Mouse (Mus musculus): Measurements from ENCODE around the gene Tmppe.
"Not testable (repeated sequence)": the region's sequence is repeated elsewhere in the genome, so short reads cannot be mapped to it uniquely, and the experiment has no call there.

Gene Tmppe

DNA sequence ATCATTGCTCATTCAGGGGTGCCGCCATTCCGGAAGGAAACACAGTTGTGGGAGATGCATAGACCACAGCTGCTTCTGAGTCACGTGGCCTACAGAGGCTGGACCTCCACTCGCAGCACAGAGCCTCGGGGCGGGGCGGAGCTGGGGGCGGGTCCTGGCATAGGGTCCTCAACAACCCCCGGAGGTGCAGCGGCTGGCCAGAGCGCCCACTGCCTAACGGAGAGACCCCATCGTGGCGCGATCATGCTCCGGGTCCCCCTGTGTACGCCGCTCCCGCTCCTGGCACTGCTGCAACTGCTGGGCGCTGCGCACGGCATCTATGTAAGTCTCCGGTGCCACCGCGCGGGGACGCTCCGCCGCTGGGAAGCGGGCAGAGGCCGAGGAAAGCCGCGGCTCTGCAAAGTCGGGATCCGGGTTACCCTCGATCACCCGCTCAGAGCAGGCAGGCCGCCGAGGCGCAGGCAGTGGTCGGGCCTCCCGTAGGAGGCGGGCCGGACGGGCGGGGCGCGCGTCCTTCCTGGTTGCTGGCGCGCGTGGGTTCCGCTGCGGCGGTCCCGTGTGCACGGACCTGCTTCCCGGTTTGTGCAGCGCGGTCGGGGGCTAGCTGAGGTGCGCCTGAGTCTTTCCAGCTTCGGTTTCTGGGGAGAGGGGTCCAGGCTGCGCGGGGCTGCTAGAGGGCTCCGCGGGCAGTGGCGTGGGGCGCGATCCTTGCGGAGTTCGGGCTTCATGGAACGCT lies at the start of gene Tmppe, which contains the start of gene Glb1:
Tmppe (plus strand) TSS at position 157 of the 736 bp plus-strand sequence.
Glb1 (plus strand) TSS at position 128 of the 736 bp plus-strand sequence.
- DNase-seq (ENCODE audit: low spot score), result peak; percentile 95

DNA sequence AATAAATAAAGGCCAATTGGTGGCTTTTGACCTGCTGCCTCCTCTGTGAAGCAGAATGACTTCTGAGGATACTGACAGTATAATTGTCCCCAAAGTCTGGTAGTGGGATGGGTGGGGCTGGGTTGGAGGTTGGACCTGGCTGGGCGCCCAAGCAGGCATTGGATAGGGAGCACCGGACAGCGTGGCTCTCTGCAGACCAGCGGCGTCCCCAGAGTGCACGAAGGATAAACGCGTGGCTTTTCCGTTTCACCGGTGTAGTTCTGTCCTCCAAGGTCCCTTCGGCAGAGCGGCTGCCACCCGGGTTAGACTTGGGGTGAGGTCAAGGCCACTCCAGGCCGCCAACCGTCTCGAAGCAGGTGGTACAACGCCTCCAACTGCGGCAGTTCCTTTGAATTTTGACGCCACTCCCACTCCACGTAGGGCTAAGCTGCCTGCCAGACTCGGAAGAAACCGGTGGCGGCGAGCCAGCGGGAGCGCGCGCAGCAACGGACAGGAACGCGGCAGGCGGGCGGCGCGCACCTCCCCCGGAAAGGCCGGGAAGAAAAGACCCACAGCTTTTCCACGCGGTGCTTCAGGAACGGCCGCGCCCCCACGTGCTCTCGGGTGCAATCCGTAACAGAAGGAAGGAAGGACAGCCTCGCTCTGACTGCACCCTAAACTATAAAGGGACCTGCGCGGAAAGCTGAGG lies 33.0 kb upstream of the Tmppe start:
- DNase-seq (ENCODE audit: low spot score), result peak; percentile 62

DNA sequence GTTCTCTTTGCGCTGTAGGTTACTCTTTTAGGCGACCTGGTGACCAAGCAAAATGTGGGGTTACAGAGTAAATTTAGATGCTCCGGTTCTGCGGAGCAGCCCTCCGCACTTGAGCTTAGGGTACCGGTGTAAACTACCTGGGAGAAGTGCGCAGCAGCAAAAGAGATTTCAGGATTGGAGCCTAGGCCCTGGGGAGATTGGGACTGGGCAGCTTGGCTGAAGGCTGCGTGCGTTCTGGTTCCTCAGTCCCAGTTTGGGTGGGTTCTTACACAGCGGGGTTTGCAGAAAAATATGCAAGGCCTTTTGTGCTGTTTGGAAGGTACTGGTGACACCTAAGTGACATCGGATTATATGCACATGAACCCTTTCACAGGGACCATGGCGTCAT lies 32.4 kb upstream of the Tmppe start:
- DNase-seq (ENCODE audit: low spot score), result no peak

DNA sequence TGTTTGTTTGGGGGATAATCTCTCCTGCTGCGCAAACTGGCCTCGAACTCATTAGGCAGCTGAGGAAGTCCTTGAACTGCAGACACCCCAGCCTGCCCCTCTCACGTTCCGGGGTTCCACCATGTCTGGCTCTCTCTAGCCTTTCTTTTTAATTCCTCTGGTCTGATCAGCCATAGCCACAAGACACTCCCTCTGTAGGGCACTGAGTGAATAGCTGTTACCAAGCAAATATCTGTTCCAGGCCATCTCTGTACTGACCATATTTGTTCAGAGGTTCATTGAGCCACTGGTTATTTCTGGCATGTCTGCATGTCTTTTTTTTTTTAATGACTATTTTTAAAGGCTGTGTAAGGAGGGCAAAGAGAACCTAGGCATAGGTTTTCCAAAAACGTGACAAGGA lies 31.5 kb upstream of the Tmppe start:
- DNase-seq (ENCODE audit: low spot score), result not testable (repeated sequence)

DNA sequence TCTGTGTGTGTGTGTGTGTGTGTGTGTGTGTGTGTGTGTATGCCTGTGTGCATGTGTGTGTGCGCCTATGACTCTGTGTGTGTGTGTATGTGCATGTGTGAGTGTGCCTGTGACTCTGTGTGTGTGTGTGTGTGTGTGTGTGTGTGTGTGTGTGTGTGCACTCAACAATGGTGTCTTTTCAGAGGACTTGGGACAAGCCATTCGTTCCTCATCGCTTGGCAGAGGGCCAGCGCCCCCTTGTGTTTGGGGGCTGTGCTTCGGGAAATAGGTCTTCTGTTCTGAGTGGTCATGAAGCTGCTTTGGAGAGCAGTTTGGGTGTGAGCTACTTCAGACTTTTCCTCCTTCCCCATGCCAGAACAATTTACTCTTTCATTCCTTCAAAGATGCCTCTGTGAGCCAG lies 29.2 kb upstream of the Tmppe start:
- DNase-seq (ENCODE audit: low spot score), result not testable (repeated sequence)

DNA sequence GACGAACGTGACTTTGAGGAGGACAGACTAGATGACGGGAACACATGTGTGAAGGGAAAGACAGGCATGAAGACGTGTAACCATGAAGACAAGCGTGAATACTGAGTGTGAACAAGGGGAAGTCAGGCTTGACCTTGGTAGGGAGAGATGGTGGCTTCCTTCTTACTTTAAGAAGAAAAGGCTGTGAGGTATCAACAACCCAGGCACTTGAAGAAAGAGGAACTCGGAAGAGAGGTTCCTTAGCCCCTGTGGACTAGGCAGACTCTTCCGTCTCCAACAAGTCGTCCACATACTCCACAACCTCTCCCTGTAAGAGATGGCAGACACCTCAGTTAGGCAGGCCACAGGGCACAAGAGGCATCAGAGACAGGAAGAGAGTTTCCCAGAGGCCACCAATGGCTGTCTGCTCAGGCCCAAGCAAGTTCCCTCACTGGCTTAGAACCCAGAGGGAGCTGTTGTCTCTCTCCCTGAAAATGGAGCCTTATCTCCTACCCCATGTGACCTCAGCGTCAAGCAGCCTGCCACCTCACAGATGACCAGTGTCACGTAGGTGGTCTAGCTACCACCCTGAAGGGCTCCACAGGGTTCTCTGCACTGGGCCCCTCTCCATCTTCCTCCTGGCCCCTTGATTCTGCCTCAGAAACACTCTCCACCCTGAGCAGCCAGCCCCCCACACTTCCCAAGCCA lies 25.5 kb upstream of the Tmppe start:
- no peak for DNase-seq (ENCODE audit: low spot score)

DNA sequence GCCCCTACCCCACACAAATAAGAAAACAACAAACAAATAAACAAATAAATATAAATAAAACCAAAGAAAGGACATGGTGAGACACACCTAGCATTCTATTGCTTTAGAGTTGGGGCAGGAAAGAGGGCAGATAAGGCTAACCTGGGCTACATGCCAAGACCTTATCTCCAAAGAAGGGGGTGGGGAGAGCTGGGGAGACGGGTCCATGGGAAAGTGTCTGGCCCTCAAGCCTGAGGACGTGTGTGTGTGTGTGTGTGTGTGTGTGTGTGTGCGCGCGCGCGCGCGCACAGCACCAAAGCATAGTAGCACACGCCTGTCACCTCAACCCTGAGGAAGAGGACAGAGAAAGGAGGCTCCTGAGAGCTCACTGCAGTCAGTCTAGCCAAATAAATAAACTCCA lies 23.7 kb upstream of the Tmppe start:
- no peak for DNase-seq (ENCODE audit: low spot score)

DNA sequence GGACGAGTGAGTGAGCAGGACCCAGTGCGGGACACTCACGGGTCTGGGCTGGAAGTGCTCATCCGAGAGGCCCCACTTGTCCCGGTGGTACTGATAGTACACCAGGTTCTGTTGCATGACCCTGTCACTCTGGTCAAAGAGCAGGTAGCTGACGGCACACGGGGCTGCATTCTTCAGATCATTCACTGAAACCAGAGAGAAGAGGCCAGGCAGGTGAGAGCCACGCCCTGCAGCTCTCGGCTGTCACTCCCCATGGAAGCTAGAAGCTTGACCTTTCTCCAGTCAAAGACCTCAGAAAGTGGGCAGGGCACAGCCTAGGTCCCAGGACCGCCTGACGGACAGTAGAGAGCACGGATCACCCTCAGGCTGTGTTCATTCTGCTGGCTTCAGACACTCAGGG lies 21.0 kb upstream of the Tmppe start:
- peak; percentile 78 for DNase-seq (ENCODE audit: low spot score)

DNA sequence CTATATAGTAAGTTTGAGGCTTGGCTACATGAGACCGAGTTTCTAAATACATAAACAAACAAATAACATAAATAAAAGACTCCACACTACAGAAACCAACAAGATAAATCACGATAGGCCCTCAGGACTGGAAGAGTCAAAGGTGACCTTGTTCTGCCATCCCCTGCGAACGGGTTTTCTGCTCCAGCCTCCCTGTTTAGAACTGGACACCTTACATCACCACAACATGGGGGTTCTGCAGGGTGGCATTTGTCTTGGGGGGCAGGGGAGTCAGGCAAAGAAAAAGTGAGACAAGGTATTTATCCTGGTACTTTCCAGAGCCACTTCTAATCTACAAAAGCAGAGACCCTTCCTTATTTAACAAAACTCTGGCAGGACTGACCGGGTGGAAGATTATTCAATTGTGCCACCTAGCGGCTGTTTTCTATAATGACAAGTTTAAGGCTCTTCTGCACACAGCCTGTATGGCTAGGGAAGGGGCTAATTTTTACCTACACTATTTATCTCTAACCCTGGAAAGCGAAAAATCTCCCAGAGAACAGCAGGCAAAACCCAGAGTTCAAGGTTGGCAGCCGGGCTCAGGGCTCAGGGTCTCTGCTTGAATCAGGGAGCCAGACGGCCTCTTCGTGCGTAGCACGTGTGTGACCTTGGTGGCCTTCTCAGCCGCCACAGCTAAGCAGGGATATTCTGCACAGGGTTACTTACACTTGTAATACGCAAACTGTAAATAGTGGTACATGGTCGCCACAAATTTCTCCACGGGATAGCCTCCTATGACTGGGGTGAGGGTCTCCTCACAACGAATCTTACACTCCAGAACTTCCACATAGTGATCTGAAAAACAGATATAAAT lies 19.8 kb upstream of the Tmppe start:
- peak; percentile 68 for DNase-seq (ENCODE audit: low spot score)

DNA sequence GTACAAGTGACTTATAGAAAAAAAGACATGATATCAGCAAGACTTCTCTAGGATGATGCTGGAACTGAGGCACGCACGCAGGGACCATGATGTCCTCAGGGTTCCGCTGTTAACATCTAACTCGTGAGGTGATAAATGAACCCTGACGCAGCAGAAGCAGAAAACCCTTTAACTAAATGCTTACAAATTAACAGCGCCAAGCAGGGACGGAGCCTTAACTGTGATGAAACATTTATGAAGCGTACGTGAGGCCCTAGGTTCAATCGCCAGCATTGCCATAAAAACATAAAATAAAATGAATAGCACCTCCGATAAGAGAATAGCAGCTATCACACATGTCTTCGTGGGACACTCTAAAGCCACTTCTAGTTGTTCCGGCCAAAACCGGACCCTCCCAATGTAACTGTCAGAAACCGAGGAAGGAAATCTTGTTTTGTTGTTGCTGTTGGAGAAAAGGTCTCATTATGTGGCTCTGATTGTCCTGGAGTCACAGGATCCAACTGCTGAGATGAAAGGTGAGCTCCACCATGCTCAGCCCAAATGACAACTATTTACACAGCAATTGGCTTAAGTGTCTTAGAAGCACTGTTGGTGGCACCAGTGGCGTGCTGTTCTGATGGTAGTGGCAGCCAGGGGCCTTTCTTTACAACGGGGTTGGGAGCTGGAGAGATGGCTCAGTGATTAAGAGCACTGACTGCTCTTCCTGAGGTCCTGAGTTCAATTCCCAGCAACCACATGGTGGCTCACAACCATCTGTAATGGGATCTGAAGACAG lies 17.8 kb upstream of the Tmppe start:
- peak; percentile 55 for DNase-seq (ENCODE audit: low spot score)

DNA sequence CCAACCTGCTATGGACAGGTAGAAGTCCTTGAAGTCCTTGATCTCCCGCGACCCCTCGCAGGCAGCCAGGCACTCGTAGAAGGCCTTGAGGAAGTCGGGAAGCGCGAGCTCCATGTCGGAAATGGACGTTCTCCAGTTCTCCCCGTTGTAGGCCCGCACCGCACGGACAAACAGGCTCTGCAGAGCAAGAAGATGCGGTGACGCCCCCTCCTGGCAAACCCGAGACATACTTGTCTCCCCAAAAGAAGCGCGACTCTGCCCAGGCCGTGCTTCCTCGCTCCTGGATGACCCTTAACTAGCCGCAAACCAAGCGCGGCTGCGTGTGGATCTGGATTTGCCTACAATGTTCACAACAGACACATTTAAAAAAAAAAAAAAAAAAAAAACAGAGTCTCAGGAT lies 16.2 kb upstream of the Tmppe start:
- no peak for DNase-seq (ENCODE audit: low spot score)

DNA sequence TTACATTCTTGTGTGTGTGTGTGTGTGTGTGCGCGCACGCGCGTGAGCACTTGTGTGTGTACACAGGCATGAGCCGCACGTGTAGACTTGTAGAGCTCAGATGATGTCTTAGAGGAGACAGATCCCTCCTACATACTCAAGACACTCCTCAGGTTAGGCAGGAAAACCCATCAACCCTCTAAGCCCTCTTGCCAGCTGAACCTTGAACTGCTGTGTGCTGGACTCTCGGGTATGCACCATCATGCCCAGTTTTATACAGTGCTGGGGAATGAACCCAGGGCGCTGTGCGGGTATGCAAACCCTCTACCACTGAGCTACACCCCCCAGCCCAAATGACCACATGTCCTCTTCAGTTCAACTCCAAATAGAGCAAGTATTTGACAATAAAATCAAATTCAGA lies 15.7 kb upstream of the Tmppe start:
- no peak for DNase-seq (ENCODE audit: low spot score)

DNA sequence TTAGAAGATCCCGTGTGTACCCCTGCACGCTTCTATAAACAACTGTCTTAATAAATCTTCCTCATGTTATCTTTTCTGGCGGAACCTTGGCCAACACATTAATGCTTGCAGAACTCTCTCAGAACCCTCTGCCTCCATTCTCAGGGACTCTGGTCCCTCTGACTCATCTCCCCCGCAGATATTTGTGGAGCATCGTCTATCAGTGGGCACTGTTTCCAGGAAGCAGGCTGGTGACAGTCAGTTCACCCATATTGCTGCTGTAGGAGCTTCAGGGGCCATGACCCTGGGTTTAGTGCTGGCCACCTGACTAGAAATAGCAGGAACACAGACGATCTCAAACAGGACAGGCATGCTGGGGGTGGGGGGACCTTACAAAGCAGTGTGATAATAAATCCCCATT lies 13.8 kb upstream of the Tmppe start:
- no peak for DNase-seq (ENCODE audit: low spot score)

DNA sequence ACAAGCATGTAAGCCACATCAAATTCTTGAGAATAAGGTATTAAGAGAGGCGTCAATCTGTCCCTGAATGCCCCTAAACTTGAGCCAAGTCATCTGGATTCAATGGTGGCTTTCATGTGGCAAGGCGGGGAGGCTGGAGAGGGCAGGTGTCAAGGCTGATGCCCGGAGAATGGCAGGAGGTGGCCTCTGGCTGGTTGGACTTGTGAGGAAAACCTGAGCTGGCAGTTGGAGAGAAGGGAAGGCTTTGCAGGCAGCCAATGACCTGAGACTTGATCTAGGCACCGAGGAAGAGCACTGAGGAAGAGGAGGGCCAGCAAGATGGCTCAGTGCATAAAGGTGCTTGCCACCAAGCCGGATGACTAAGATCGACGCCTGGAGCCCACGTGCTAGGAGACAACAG lies 12.6 kb upstream of the Tmppe start:
- DNase-seq (ENCODE audit: low spot score), result no peak

DNA sequence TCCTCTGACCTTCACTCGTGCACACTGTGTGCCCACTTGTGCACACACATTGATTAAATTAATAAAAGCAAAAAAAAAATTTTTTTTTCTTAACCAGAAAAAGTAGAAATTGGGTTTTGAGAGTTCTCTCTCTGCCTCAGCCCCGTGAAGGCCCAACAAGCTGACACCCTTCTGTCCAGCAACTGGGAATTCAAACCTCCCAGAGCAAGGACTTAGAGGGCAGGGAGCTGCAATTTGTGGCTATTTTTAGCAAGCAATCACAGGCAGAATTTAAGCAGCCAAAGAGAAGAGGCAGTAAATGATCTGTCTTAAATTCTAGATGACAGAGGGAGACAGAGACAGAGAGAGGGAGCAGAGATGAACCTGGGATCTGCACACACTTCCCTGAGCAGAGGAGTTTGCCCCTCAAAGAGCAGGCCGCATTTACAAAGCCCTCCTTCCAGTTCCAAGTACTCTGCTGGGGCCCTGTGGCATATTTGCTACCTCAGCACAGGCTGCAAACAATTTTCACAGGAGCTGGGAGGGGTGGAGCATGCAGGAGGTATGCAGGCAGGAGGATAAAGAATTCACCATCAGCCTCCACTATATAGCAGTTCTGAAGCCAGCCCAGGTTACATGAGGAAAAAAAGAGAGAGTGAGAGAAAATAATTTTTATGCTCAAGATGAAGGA lies 12.1 kb upstream of the Tmppe start:
- no peak for DNase-seq (ENCODE audit: low spot score)

DNA sequence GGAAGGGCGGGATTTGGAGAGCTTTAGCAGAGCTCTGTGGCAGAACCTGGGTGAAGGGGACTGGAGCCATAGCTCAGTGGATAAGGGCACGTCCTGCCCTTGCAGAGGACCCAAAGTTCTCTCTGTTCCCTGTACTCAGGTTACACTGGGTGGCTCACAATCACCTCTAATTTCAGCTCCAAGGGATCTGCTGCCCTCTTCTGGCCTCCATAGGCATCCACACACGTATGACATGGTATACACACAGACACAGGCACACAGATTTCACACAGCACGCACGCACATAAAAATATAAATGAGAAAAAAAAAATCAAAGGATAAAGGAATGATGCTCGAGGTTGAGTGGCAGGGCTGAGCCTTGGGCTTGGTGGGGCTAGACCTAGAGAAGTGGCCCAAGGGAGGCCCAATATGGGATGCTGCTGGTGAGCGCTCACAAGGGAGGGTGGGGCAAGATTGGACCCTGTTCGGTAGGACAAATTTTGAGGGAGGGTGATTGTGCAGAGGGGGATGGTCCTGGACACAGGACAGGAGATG lies 11.5 kb upstream of the Tmppe start:
- DNase-seq (ENCODE audit: low spot score), result no peak

DNA sequence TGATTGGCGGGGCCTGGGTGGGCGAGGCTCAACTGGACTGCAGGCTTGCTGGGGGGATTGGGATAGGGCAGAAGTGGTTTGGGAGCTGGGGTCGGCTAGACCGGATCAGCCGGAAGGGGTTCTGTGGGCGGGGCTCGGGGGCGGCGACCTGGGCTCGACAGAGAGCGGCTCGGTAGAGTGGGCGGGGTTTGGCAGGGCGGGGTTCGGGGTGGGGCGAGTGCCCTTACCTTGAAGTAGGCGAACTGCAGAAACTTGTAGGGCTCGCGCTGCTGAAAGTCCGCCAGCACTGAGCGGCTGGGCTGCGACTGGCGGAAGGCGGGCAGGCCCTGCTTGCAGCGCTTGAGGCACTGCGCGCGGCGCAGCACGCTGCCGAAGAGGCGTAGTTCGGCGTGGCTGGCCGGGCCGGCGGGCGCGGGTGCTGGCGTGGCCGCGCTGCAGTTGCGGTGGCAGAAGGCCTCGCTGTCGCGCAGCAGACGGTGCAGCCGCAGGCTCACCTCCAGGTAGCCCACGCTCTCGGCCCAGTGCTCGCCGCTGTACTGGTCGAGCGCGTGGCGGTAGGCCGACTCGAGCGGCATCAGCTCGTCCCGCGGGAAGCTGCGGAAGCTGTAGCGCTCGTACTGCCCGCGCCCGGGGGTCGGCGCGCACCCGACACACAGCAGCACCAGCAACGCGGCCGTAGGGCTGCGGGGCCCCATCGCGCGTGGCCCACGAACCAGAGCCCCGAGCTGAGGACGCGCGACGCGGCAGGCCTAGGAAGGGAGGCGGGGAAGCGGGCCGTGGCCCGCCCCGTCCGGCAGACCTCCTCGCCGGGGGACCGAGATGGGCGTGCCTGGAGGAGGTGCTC lies 10.8 kb upstream of the Tmppe start, which contains the start of gene Crtap:
Crtap (minus strand) TSS at position 771 of the 844 bp plus-strand sequence.
- peak; percentile 87 for DNase-seq (ENCODE audit: low spot score)

DNA sequence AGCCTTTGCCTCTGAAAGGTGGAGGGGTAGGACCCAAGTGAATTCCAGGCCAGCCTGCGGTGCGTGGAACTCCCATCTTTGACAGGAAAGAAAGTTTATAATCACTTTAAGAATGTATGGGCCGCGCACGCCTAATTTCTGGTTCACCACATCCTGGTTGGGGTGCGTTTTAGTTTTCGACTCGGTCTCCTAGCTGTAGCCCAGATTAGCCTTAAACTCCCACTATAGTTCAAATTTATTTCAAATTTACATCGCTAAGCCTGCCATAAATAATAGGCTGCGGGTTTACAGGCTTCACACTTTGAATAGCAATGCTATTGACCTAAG lies 10.2 kb upstream of the Tmppe start:
- no peak for DNase-seq (ENCODE audit: low spot score)

DNA sequence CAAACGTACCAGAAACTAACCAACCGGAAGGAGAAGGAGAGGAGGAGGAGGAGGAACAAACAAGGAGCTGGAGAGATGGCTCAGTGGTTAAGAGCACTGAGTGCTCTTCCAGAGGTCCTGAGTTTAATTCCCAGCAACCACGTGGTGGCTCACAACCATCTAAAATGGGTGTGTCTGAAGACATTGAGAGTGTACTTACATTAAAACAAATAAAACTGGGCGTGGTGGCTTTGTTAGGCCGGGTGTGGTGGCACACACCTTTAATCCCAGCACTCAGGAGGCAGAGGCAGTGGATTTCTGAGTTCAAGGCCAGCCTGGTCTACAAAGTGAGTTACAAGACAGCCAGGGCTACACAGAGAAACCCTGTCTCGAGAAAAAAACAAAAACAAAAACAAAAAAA lies 6.8 kb upstream of the Tmppe start:
- not testable (repeated sequence) for DNase-seq (ENCODE audit: low spot score)

DNA sequence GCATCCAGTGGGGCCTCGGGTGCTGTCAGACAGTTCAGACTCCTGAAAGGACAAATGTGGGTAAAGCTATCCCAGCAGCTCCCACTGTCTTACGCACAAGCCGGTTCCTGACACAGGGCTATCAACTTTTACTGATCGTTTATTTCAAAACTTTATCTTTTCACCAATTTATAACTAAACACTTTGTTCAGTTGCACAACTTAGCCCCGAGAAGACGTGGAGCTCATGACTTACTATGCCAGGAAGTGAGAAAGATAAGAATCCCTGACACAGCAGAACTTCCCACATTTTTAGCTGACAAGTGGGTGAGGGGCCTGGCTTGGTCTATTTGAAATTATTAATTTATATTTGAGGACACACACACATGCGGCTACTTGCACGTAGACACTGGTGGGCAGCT lies 6.2 kb upstream of the Tmppe start:
- no peak for DNase-seq (ENCODE audit: low spot score)
